Mouse (Mus musculus): ENCODE measurements around the gene Trim63. TPM values are rescaled to one million over a fixed set of nuclear protein-coding genes. Genes with fewer than 3 reads are reported as not detected.
A peak's percentile ranks its signal among the peaks of the same experiment; 100 is the strongest.
"Not testable (repeated sequence)": the region's sequence is repeated elsewhere in the genome, so short reads cannot be mapped to it uniquely, and the experiment has no call there.

Gene Trim63
- polyA plus RNA-seq, 1 experiment from 2014 or later = 0.11 TPM

DNA sequence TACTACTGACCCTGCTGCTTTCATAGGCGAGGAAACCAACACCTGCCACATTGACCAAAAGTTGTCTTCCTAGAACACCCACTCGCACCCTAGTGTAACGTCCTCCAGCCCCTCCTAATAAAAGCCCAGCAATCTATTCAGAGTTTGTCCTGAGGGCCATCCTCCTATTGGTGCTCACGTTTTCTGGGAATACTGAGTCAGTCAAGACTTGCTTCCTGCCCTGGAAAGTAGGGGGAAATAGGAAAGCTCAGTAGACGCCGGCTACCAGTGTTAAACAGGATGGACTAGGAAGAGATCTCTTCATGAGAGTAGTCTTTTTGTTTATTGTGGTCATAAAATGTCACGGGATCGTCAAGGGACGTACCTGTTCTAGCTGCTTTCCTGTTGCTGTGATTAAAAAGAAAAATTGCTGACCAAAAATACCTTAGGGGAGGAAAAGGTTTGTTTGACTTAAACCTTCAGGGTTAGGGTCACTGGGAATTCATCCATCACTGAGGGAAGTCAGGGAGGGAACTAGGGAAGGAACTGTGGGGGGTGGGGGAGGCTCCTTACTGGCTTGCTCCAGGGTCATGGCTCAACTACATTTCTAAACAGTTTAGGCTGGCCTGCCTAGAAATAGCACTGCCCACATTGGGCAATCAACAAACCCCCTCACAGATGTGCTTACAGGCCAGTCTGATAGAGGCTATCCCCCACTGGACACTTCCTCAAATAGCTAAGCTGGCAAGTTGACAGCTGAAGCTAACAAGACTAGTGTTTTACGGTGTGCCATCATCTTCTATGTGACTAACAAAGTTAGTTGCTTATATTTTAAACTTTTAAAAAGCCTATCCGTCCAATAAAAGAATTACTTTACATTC is 26.3 kb upstream of the Trim63 start:
- peaks cover 8% of the 10 kb centered on the region for H3K27me3 ChIP-seq
- H3K9me3 ChIP-seq = no peaks in the 10 kb centered on the region
- WGBS = 51% methylated on average over 11 of the region's 11 CpGs
- ATAC-seq = no peak
- H3K9ac ChIP-seq (replicated peaks) = peak overlapping the region; percentile 100
- peak overlapping the region; percentile 100 for H3K27ac ChIP-seq
- peaks cover 8% of the 10 kb centered on the region for H3K36me3 ChIP-seq
- peak overlapping the region; percentile 72 for H3K4me2 ChIP-seq (replicated peaks)
- peaks cover 28% of the 10 kb centered on the region for H3K4me1 ChIP-seq (replicated peaks)
- peak overlapping the region; percentile 93 for H3K4me3 ChIP-seq (replicated peaks)

DNA sequence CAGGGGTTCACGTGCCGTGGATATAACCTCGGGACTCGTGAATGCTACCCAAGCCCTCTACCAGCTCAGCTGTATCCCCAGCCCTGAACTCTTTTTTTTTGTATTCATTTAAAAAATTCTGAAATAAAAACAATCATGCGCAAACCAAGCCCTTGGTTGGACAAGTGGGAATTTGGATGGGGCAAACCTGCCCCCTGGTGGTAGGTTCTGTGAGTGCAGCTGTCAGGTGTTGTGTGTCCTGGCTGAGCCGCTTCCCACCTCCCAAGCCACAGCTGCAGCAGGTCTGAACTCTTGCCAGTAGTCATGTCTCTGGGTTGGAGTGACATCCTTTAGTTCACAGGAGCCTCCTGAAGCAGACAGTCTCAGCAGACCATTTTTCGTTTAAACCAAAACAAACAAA is 22.9 kb upstream of the Trim63 start:
- H3K4me3 ChIP-seq (replicated peaks) = no peak overlapping the region
- 21% methylated on average over 7 of the region's 7 CpGs for WGBS
- H3K27me3 ChIP-seq = peaks cover 13% of the 10 kb centered on the region
- no peaks in the 10 kb centered on the region for H3K36me3 ChIP-seq
- no peak for ATAC-seq
- no peak overlapping the region for H3K9ac ChIP-seq (replicated peaks)
- H3K27ac ChIP-seq = no peak overlapping the region
- no peaks in the 10 kb centered on the region for H3K9me3 ChIP-seq
- no peak overlapping the region for H3K4me2 ChIP-seq (replicated peaks)
- H3K4me1 ChIP-seq (replicated peaks) = peaks cover 11% of the 10 kb centered on the region

DNA sequence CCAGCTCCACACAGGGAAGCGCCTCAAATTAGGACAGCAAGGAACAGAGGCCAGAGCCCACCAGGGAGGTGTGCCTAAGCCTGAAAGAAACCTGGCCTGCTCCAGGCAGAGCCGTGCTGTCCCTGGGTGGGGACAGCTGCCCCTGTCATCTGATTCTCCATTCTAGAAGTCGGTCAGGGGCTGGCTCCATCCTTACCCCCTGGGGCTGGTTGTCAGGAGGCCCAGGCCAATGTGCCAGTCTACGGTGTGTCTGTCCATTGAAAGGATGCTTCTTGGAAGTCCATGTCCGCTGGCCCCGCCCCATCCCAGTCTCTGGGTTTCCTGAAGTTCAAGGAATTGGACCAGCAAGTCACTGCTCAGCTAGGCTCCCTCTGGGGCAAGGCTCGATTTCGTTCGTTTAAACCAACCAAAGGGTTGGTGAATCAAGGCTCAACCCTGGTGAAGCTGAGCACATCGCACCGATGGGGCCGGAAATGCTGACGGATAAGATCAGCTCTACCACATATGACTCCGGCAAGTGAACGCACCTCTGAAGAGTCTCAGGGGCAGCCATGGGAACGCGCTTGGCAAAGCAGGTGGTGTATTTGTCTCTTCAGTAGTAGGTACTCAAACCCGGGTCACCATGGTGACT is 21.7 kb upstream of the Trim63 start:
- no peak overlapping the region for H3K27ac ChIP-seq
- WGBS = 79% methylated on average over 18 of the region's 18 CpGs
- no peaks in the 10 kb centered on the region for H3K36me3 ChIP-seq
- no peaks in the 10 kb centered on the region for H3K9me3 ChIP-seq
- peaks cover 13% of the 10 kb centered on the region for H3K27me3 ChIP-seq
- no peak for ATAC-seq
- no peak overlapping the region; the same call in 1 of the 2 replicates for H3K9ac ChIP-seq (replicated peaks)
- peaks cover 9% of the 10 kb centered on the region for H3K4me1 ChIP-seq (replicated peaks)
- H3K4me3 ChIP-seq (replicated peaks) = no peak overlapping the region
- no peak overlapping the region for H3K4me2 ChIP-seq (replicated peaks)

DNA sequence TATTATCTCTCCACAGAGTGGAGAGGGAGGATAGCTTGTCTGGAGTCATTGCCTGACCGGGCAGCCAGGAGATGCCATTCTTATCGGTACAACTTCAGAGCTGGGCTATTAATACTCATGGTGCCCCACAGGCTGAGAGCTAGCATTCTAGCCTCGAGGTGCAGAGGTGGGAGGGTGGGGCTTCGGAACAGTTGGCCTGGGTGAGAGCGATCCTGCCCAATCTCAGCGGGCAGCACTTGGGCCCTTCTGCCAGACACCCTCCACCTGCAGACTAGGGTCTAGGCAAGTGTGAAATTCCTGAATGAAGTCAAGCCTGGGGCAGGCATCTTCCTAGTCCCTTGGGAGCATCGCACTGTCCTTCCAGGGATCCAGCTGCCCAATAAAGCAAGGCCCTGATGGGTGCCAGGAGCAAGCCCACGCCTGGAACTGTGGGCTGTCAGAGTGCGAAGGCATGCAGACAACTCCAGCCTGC is 21.2 kb upstream of the Trim63 start:
- no peak for ATAC-seq
- no peak overlapping the region for H3K4me3 ChIP-seq (replicated peaks)
- H3K27ac ChIP-seq = no peak overlapping the region
- H3K4me2 ChIP-seq (replicated peaks) = no peak overlapping the region
- no peak overlapping the region for H3K9ac ChIP-seq (replicated peaks)
- H3K27me3 ChIP-seq = peaks cover 13% of the 10 kb centered on the region
- peaks cover 3% of the 10 kb centered on the region for H3K4me1 ChIP-seq (replicated peaks)
- H3K9me3 ChIP-seq = no peaks in the 10 kb centered on the region
- 77% methylated on average over 9 of the region's 9 CpGs for WGBS
- H3K36me3 ChIP-seq = no peaks in the 10 kb centered on the region

DNA sequence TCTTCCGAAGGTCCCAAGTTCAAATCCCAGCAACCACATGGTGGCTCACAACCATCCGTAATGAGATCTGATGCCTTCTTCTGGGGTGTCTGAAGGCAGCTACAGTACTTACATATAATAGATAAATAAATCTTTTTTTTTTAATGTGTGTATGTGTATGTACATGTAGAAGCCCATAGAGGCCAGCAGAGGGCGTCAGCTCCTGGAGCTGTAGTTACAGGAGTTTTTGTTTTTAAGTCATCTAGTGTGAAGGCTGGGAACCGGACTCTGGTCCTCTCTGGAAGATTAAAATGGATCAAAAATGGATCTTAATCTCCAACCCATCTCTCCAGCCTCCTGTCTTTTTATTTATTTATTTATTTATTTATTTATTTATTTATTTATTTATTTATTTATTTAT is 18.8 kb upstream of the Trim63 start:
- H3K4me2 ChIP-seq (replicated peaks); H3K9me3 ChIP-seq; H3K36me3 ChIP-seq; H3K4me3 ChIP-seq (replicated peaks); H3K4me1 ChIP-seq (replicated peaks); H3K27ac ChIP-seq; H3K9ac ChIP-seq (replicated peaks); ATAC-seq: not testable (repeated sequence)
- H3K27me3 ChIP-seq = peaks cover 13% of the 10 kb centered on the region
- 87% methylated on average over 4 of the region's 4 CpGs for WGBS

DNA sequence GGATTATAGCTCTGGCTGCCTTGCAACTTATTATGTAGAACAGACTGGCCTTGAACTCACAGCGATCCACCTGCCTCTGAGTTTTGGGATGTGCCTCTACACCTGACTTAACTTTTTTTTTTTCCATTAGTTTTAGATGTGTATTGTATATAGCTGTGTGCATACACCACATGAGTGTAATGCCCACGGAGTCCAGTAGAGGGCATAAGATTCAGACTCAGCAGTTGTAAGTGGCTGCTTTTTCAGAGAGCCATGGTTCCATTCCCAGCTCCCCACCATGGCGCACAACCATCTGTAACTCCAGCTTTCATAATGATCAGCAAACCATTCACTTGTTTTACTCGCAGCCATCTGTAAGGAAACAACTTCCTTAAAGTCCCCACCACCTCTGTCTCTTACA is 18.4 kb upstream of the Trim63 start:
- WGBS = 95% methylated on average over 4 of the region's 4 CpGs

DNA sequence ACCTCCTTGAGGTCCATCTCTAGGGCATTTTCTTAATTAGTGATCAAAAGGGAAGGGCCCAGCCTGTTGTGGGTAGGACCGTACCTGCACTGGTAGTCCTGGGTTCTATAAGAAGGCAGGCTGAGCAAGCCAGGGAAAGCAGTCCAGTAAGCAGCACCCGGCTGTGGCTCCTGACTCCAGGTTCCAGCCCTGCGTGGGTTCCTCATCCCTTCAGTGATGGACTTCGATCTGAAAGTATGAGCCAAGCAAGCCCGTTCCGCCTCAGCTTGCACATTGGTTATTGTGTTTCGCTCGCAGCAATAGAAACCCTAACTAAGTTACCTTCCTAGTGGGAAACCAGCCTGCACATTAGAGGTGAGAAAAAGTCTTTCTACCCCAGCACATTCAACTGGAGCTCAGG is 17.6 kb upstream of the Trim63 start:
- H3K27me3 ChIP-seq = peaks cover 12% of the 10 kb centered on the region
- H3K9ac ChIP-seq (replicated peaks) = no peak overlapping the region
- ATAC-seq = no peak
- H3K36me3 ChIP-seq = no peaks in the 10 kb centered on the region
- no peaks in the 10 kb centered on the region for H3K4me1 ChIP-seq (replicated peaks)
- H3K27ac ChIP-seq = no peak overlapping the region
- H3K4me2 ChIP-seq (replicated peaks) = no peak overlapping the region
- H3K9me3 ChIP-seq = no peaks in the 10 kb centered on the region
- 95% methylated on average over 8 of the region's 8 CpGs for WGBS
- H3K4me3 ChIP-seq (replicated peaks) = no peak overlapping the region

More for the DNA sequence above, 18.4 kb upstream of the Trim63 start:
- Histone ChIP-seq H3K9ac (replicated peaks) (no peak overlapping the region), H3K27ac (no peak overlapping the region), H3K27me3 (peaks cover 13% of the 10 kb centered on the region), H3K36me3 (no peaks in the 10 kb centered on the region), H3K4me2 (replicated peaks) (no peak overlapping the region), H3K4me3 (replicated peaks) (no peak overlapping the region), H3K9me3 (no peaks in the 10 kb centered on the region), H3K4me1 (replicated peaks) (no peaks in the 10 kb centered on the region)
- ATAC-seq = no peak

DNA sequence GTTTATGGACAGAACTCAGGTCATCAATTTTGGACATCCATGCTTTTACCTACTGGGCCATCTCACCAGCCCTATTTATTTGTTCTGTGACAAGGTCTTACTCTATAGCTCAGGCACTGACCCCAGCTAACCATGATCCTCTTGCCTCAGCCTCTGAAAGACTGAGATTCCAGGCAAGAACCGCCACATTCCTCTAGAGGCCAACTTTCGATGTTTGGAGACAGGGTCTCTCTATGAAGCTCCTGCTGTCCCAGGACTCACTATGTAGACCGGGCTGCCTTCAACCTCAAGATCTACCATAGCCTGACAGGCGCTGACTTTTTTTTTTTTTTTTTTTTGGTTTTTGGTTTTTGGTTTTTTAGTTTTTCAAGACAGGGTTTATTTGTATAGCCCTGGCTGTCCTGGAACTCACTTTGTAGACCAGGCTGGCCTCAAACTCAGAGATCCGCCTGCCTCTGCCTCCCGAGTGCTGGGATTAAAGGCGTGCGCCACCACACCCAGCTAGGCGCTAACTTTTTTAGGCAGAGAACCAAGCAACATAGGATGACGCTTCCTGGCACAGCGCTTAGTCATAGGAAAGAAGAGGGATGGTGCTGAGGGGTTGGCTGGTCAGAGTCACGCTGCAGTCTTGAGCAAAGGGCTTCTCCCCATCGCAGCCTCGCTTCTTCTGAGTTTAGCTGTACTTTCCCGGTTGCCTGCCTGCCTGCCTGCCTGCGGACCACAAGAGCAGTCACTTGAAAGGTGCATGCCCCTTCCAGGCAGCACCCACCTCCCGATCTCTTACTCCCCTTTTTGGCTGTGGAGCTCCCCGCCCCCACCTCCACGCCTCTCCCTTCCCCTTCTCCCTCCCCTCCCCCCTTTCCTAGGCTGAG is 16.1 kb upstream of the Trim63 start:
- Histone ChIP-seq H3K9me3 (no peaks in the 10 kb centered on the region), H3K9ac (replicated peaks) (no peak overlapping the region), H3K27me3 (peaks cover 3% of the 10 kb centered on the region), H3K36me3 (no peaks in the 10 kb centered on the region), H3K4me3 (replicated peaks) (no peak overlapping the region), H3K4me2 (replicated peaks) (no peak overlapping the region), H3K4me1 (replicated peaks) (no peaks in the 10 kb centered on the region), H3K27ac (no peak overlapping the region)
- WGBS = 75% methylated on average over 19 of the region's 19 CpGs
- ATAC-seq = no peak

DNA sequence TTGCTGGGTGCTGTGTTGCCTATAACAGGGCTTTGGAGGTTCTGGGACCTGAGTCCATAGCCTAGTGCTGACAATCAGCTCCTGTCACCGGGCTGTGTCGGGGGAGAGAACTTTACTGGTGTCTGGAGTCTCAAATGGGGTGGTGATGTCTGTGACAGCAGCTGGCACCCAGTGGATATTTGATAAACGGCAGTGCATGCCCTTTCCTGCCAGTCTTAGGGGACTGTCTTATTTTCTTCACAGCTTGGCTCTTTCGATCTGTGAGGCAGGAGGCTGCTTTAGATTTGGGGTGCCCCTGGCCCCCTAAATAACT is 15.5 kb upstream of the Trim63 start:
- H3K9me3 ChIP-seq = no peaks in the 10 kb centered on the region
- no peak overlapping the region for H3K9ac ChIP-seq (replicated peaks)
- no peak overlapping the region for H3K4me2 ChIP-seq (replicated peaks)
- ATAC-seq = no peak
- H3K36me3 ChIP-seq = no peaks in the 10 kb centered on the region
- no peak overlapping the region for H3K27ac ChIP-seq
- H3K4me1 ChIP-seq (replicated peaks) = no peaks in the 10 kb centered on the region
- H3K4me3 ChIP-seq (replicated peaks) = no peak overlapping the region
- no peaks in the 10 kb centered on the region for H3K27me3 ChIP-seq
- WGBS = 65% methylated on average over 4 of the region's 4 CpGs

DNA sequence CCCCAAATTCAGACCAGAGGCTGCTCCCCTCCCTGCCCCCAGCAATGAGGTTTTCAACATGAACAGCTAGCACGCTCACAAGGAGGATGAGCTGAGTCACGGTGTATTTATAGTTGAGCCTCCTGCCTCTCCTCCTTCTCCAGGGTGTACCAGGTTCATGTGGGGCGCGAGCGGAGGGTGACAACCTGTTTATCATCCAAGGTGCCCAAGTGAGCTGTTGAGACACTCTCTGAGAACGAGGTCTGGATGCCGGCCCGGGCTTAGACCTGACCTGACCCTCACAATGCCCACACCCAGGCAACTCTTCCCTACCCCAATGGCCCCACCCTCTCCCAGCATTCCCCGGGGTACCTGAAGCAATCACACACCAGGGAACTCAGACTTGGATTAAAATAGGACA is 14.6 kb upstream of the Trim63 start:
- Histone ChIP-seq H3K4me1 (replicated peaks) (no peaks in the 10 kb centered on the region), H3K9ac (replicated peaks) (no peak overlapping the region), H3K36me3 (no peaks in the 10 kb centered on the region), H3K9me3 (no peaks in the 10 kb centered on the region), H3K4me3 (replicated peaks) (no peak overlapping the region), H3K4me2 (replicated peaks) (no peak overlapping the region), H3K27me3 (no peaks in the 10 kb centered on the region), H3K27ac (no peak overlapping the region)
- ATAC-seq = no peak
- WGBS = 86% methylated on average over 9 of the region's 9 CpGs

DNA sequence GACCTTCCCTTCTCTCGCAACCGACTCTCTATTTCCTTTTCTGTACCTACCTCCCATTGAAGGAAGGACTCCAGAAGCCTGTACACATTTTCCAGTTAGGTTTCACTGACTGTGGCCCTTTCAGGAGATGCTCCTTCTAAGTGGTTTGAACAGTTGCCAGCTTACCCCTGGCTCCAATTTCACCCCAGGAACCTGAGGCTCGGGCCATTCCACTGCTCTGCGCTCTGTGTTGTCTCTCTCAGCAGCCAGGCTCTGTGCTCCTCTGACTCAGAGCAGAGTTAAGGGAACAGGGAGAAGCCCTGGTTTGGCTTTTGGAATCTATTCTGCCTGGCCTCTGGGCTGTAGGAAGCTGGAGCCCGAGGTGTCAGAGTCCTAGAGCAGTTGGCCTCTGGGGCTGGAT is 12.8 kb upstream of the Trim63 start:
- Histone ChIP-seq H3K36me3 (no peaks in the 10 kb centered on the region), H3K4me3 (replicated peaks) (no peak overlapping the region), H3K4me1 (replicated peaks) (peaks cover 1% of the 10 kb centered on the region; the same call in 1 of the 2 replicates), H3K4me2 (replicated peaks) (no peak overlapping the region), H3K27me3 (no peaks in the 10 kb centered on the region), H3K9ac (replicated peaks) (no peak overlapping the region), H3K9me3 (no peaks in the 10 kb centered on the region), H3K27ac (no peak overlapping the region)
- no peak for ATAC-seq
- 86% methylated on average over 5 of the region's 5 CpGs for WGBS

DNA sequence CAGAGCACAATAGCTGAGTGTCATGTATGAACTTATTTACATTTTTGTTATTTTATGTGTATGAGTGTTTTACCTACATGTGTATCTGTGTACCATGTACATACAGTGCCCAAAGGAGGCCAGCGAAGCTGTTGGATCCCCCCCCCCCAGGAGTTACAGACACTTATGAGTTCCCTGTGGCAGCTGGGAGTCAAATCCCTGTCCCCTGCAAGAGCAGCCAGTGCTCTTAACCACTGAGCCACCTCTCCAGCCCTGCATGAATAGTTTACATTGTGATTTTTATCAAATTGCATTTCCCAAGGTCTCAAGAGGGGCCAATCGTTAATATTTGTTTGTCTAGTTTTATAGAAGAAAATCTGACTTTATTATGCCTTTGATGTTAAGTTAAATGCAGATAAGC is 8.0 kb upstream of the Trim63 start:
- H3K9ac ChIP-seq (replicated peaks) = no peak overlapping the region
- H3K36me3 ChIP-seq = no peaks in the 10 kb centered on the region
- no peak overlapping the region for H3K4me2 ChIP-seq (replicated peaks)
- no peaks in the 10 kb centered on the region for H3K27me3 ChIP-seq
- H3K27ac ChIP-seq = no peak overlapping the region
- no peak overlapping the region for H3K4me3 ChIP-seq (replicated peaks)
- WGBS = 70% methylated on average over 2 of the region's 2 CpGs
- peaks cover 11% of the 10 kb centered on the region for H3K4me1 ChIP-seq (replicated peaks)
- no peak for ATAC-seq
- H3K9me3 ChIP-seq = no peaks in the 10 kb centered on the region

Measured in midbrain, embryonic 13.5 days (tissue).